Mouse (Mus musculus) layer of hippocampus, adult 9-11 months (tissue): ENCODE data around the gene Chaf1a.
"Not testable (repeated sequence)": the region's sequence is repeated elsewhere in the genome, so short reads cannot be mapped to it uniquely, and the experiment has no call there.

Source experiments
- DNase-seq: peaks from one replicate; pipeline ENCODE4 v3.0.0; 2022

The Chaf1a gene

GRCm38 (mm10) chr17:56092794-56093193 lies 52.6 kb downstream of the Chaf1a start:
- DNase-seq, result no peak

- DNase-seq, result no peak
Observed at GRCm38 (mm10) chr17:56096883-56097282, 56.6 kb downstream of the Chaf1a start.

GRCm38 (mm10) chr17:56098180-56098579 lies 57.9 kb downstream of the Chaf1a start:
- no peak for DNase-seq

- no peak for DNase-seq
Observed at GRCm38 (mm10) chr17:56098711-56099572, 58.7 kb downstream of the Chaf1a start.

GRCm38 (mm10) chr17:56100811-56101210 lies 60.6 kb downstream of the Chaf1a start:
- no peak for DNase-seq

GRCm38 (mm10) chr17:56102158-56102557 lies 61.9 kb downstream of the Chaf1a start:
- no peak for DNase-seq

- DNase-seq, result no peak
Observed at GRCm38 (mm10) chr17:56102927-56103326, 62.7 kb downstream of the Chaf1a start.

GRCm38 (mm10) chr17:56103465-56104285 lies 63.4 kb downstream of the Chaf1a start:
- DNase-seq, result no peak

GRCm38 (mm10) chr17:56104821-56105220 lies 64.6 kb downstream of the Chaf1a start:
- DNase-seq, result not testable (repeated sequence)

GRCm38 (mm10) chr17:56106436-56106835 lies 66.2 kb downstream of the Chaf1a start:
- not testable (repeated sequence) for DNase-seq

GRCm38 (mm10) chr17:56106981-56107380 lies 66.7 kb downstream of the Chaf1a start:
- DNase-seq, result no peak

- DNase-seq, result no peak
Observed at GRCm38 (mm10) chr17:56107736-56108135, 67.5 kb downstream of the Chaf1a start.

GRCm38 (mm10) chr17:56108334-56109044 lies 68.2 kb downstream of the Chaf1a start:
- peak; percentile 91 for DNase-seq

GRCm38 (mm10) chr17:56109219-56110051 lies 69.2 kb downstream of the Chaf1a start, which contains the start of gene Plin4:
TSS of gene Plin4 (minus strand) at chr17:56109803.
- no peak for DNase-seq

GRCm38 (mm10) chr17:56110571-56110970 lies 70.3 kb downstream of the Chaf1a start:
- DNase-seq, result no peak

GRCm38 (mm10) chr17:56111021-56111420 lies 70.8 kb downstream of the Chaf1a start:
- no peak for DNase-seq

- no peak for DNase-seq
Observed at GRCm38 (mm10) chr17:56111864-56112263, 71.6 kb downstream of the Chaf1a start.

GRCm38 (mm10) chr17:56112743-56113142 lies 72.5 kb downstream of the Chaf1a start:
- DNase-seq, result no peak

- no peak for DNase-seq
Observed at GRCm38 (mm10) chr17:56116193-56116592, 76.0 kb downstream of the Chaf1a start.

- DNase-seq, result no peak
Observed at GRCm38 (mm10) chr17:56117251-56117710, 77.0 kb downstream of the Chaf1a start, which contains the start of gene Plin5. TSS of gene Plin5 (minus strand) at chr17:56117596.

GRCm38 (mm10) chr17:56119431-56119830 lies 79.2 kb downstream of the Chaf1a start:
- DNase-seq, result no peak
